Mouse (Mus musculus): ENCODE measurements around the gene Pi4kb. TPM values are rescaled to one million over a fixed set of nuclear protein-coding genes. Genes with fewer than 3 reads are reported as not detected.
"Not testable (repeated sequence)": the region's sequence is repeated elsewhere in the genome, so short reads cannot be mapped to it uniquely, and the experiment has no call there.

The Pi4kb gene
- polyA plus RNA-seq, 1 experiment = 11.3 TPM

DNA sequence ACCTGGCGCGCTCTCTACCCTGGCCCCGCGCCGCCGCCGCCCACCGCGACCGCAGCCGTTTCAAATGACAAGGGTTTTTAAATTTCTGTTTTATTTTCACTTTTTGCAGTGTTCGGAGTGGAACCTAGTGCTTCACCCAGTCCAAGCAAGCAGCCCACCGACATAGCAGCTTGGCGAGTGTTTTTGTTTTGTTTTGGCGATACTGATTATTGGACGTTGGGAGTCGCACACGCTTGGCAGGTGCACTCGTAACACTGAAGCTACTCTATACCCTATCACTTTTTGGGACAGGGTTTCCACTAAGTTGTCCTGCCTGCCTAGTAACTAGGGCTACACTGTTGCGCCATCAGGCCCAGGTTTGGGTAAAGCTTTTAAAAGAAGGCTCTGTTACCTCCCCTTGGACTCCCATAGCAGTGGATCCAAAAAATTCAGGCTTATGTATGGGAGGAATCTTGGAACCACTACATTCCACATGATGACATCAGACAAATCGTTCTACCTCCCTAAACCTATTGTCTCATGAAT, 42.1 kb downstream of the Pi4kb start:
- TF ChIP-seq POLR2A (IDR thresholded peaks at IDR 0.05; ENCODE audit: insufficient read depth, low read length) (no peak), CTCF (IDR thresholded peaks at IDR 0.05; ENCODE audit: low read depth, low read length) (no peak), EP300 (IDR thresholded peaks at IDR 0.05; ENCODE audit: insufficient read depth, low read depth, low read length) (no peak)
- peak overlapping the region; percentile 69 for H3K27ac ChIP-seq (ENCODE audit: insufficient read depth, low read length)
- no peaks in the 10 kb centered on the region for H3K27me3 ChIP-seq (ENCODE audit: control insufficient read depth, insufficient read depth, low read length, poor library complexity, severe bottlenecking)
- H3K4me3 ChIP-seq (ENCODE audit: low read depth, low read length) = peak overlapping the region; percentile 60
- H3K4me1 ChIP-seq (ENCODE audit: control insufficient read depth, insufficient read depth, low read length) = no peaks in the 10 kb centered on the region
- H3K9me3 ChIP-seq (replicated peaks; ENCODE audit: control insufficient read depth, insufficient read depth, low read length, poor library complexity, severe bottlenecking) = no peaks in the 10 kb centered on the region
- peak overlapping the region; percentile 70 for H3K9ac ChIP-seq (ENCODE audit: low read depth, poor library complexity, severe bottlenecking)
- peaks cover 6% of the 10 kb centered on the region for H3K36me3 ChIP-seq (ENCODE audit: control insufficient read depth, insufficient read depth, low read length, poor library complexity, severe bottlenecking)

DNA sequence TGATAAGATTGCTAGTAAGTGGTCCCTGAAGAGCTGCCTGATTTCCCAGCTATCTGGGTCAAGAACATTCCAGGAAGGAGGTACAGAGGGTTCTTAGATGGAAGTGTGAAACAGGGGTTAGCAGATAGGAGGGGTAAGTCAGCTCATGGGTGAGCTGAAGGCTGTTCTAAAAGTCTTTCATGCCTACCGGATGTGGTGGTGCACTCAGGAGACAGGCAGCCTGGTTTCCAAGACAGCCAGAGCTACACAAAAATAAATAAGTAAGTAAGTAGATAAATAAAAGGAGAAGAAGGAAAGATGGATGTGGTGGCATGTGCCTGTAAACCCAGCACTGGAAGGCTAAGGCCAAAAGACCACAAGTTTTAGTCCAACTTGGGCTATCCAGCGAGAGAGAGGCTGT, 44.2 kb downstream of the Pi4kb start:
- H3K27me3 ChIP-seq (ENCODE audit: control insufficient read depth, insufficient read depth, low read length, poor library complexity, severe bottlenecking) = no peaks in the 10 kb centered on the region
- no peaks in the 10 kb centered on the region for H3K4me1 ChIP-seq (ENCODE audit: control insufficient read depth, insufficient read depth, low read length)
- H3K36me3 ChIP-seq (ENCODE audit: control insufficient read depth, insufficient read depth, low read length, poor library complexity, severe bottlenecking) = no peaks in the 10 kb centered on the region
- no peaks in the 10 kb centered on the region for H3K9me3 ChIP-seq (replicated peaks; ENCODE audit: control insufficient read depth, insufficient read depth, low read length, poor library complexity, severe bottlenecking)
- H3K9ac ChIP-seq (ENCODE audit: low read depth, poor library complexity, severe bottlenecking) = no peak overlapping the region
- H3K27ac ChIP-seq (ENCODE audit: insufficient read depth, low read length) = no peak overlapping the region
- TF ChIP-seq CTCF (IDR thresholded peaks at IDR 0.05; ENCODE audit: low read depth, low read length) = no peak
- no peak for TF ChIP-seq POLR2A (IDR thresholded peaks at IDR 0.05; ENCODE audit: insufficient read depth, low read length)
- TF ChIP-seq EP300 (IDR thresholded peaks at IDR 0.05; ENCODE audit: insufficient read depth, low read depth, low read length) = no peak
- no peak overlapping the region for H3K4me3 ChIP-seq (ENCODE audit: low read depth, low read length)

DNA sequence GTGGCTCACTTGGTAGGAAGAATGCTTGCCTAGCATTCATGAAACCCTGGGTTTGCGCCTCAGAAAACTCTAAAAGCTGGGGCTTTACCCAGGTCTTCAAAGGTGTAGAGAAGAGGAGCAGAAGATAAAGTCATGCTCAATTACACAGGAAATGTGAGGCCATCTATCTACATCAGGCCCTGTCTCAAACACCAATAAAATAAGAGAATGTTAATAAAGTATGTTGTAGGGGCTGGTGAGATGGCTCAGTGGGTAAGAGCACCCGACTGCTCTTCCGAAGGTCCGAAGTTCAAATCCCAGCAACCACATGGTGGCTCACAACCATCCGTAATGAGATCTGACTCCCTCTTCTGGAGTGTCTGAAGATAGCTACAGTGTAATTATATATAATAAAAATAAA, 46.4 kb downstream of the Pi4kb start:
- H3K36me3 ChIP-seq (ENCODE audit: control insufficient read depth, insufficient read depth, low read length, poor library complexity, severe bottlenecking); H3K4me3 ChIP-seq (ENCODE audit: low read depth, low read length); H3K9me3 ChIP-seq (replicated peaks; ENCODE audit: control insufficient read depth, insufficient read depth, low read length, poor library complexity, severe bottlenecking); H3K9ac ChIP-seq (ENCODE audit: low read depth, poor library complexity, severe bottlenecking); H3K27ac ChIP-seq (ENCODE audit: insufficient read depth, low read length); H3K4me1 ChIP-seq (ENCODE audit: control insufficient read depth, insufficient read depth, low read length); H3K27me3 ChIP-seq (ENCODE audit: control insufficient read depth, insufficient read depth, low read length, poor library complexity, severe bottlenecking): not testable (repeated sequence)

DNA sequence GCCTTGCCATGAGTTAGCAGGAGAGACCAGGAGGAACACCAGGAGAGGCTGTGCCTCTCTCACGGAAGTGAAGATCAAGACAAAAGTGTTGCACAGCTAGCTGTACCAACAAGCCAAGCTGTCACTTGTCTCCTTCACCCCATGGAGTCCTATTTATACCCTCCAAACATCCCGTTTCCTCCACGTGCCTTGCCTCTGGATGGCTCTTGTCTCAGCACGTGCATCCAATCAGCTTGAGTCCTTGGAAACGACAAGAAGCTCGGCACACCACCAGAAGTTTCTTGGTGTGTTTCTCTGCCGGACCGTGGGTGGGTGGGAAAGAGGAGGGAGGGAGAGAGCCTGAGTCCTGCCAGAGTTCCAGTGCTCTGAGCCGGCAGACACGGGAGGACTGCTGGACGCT, 50.0 kb downstream of the Pi4kb start:
- Histone ChIP-seq H3K4me3 (ENCODE audit: low read depth, low read length) (no peak overlapping the region), H3K9me3 (replicated peaks; ENCODE audit: control insufficient read depth, insufficient read depth, low read length, poor library complexity, severe bottlenecking) (no peaks in the 10 kb centered on the region), H3K27me3 (ENCODE audit: control insufficient read depth, insufficient read depth, low read length, poor library complexity, severe bottlenecking) (no peaks in the 10 kb centered on the region), H3K27ac (ENCODE audit: insufficient read depth, low read length) (no peak overlapping the region), H3K9ac (ENCODE audit: low read depth, poor library complexity, severe bottlenecking) (no peak overlapping the region), H3K4me1 (ENCODE audit: control insufficient read depth, insufficient read depth, low read length) (no peaks in the 10 kb centered on the region), H3K36me3 (ENCODE audit: control insufficient read depth, insufficient read depth, low read length, poor library complexity, severe bottlenecking) (no peaks in the 10 kb centered on the region)
- TF ChIP-seq EP300 (IDR thresholded peaks at IDR 0.05; ENCODE audit: insufficient read depth, low read depth, low read length) = no peak
- TF ChIP-seq CTCF (IDR thresholded peaks at IDR 0.05; ENCODE audit: low read depth, low read length) = no peak
- no peak for TF ChIP-seq POLR2A (IDR thresholded peaks at IDR 0.05; ENCODE audit: insufficient read depth, low read length)

DNA sequence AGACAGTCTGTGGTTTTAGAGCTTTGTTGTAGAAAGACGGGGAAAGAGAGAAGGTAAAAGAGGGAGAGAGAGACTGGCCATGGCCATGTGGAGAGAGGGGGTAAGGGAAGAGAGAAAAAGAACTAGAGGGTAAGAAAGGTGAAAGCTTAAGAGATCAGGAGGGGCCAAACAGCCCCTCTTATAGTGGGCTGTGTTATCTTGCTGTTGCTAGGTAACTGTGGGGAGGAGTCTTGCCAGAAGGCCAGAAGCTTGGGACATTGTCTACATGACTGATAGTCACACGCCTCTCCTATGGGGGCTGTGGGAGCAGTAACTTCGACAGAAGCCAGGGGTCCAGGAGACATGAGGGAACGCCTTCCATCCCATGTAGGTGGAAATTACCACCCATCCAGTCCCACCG, 50.7 kb downstream of the Pi4kb start:
- Histone ChIP-seq H3K9ac (ENCODE audit: low read depth, poor library complexity, severe bottlenecking) (no peak overlapping the region), H3K4me3 (ENCODE audit: low read depth, low read length) (no peak overlapping the region)

DNA sequence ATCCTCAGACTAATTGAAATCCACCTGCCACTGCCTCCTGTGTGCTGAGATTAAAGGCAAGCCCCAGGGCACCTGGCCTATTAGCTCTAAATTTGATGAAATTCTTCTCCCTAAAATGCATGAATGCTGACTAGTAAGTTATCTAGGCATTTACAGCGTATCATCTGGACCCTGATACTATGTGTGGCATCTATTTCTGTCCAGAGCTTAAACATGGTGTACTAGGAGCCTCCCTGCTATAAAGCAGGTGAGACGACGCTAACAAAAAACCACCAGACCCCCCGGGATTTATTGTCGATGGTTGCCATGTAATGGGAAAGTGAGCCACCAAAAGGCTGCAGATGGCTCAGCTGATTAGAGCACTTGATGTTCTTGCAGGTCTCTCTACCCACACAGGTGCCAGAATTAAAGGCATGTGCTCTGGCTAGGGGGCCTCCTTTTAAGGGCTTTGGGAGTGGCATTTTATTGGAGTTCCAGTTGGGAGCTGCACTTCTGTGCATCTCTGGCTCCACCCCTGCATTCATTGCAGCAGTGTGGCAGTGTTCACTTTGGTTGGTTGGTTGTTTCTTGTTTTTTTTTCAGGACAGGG, 52.6 kb downstream of the Pi4kb start:
- TF ChIP-seq POLR2A (IDR thresholded peaks at IDR 0.05; ENCODE audit: insufficient read depth, low read length) (no peak), EP300 (IDR thresholded peaks at IDR 0.05; ENCODE audit: insufficient read depth, low read depth, low read length) (no peak), CTCF (IDR thresholded peaks at IDR 0.05; ENCODE audit: low read depth, low read length) (no peak)
- Histone ChIP-seq H3K9me3 (replicated peaks; ENCODE audit: control insufficient read depth, insufficient read depth, low read length, poor library complexity, severe bottlenecking) (no peaks in the 10 kb centered on the region), H3K4me1 (ENCODE audit: control insufficient read depth, insufficient read depth, low read length) (no peaks in the 10 kb centered on the region), H3K27me3 (ENCODE audit: control insufficient read depth, insufficient read depth, low read length, poor library complexity, severe bottlenecking) (no peaks in the 10 kb centered on the region), H3K9ac (ENCODE audit: low read depth, poor library complexity, severe bottlenecking) (no peak overlapping the region), H3K27ac (ENCODE audit: insufficient read depth, low read length) (no peak overlapping the region), H3K4me3 (ENCODE audit: low read depth, low read length) (no peak overlapping the region), H3K36me3 (ENCODE audit: control insufficient read depth, insufficient read depth, low read length, poor library complexity, severe bottlenecking) (peaks cover 13% of the 10 kb centered on the region)

More for the DNA sequence above, 50.7 kb downstream of the Pi4kb start:
- Histone ChIP-seq H3K27ac (ENCODE audit: insufficient read depth, low read length) (no peak overlapping the region), H3K4me1 (ENCODE audit: control insufficient read depth, insufficient read depth, low read length) (no peaks in the 10 kb centered on the region), H3K9me3 (replicated peaks; ENCODE audit: control insufficient read depth, insufficient read depth, low read length, poor library complexity, severe bottlenecking) (no peaks in the 10 kb centered on the region), H3K36me3 (ENCODE audit: control insufficient read depth, insufficient read depth, low read length, poor library complexity, severe bottlenecking) (no peaks in the 10 kb centered on the region), H3K27me3 (ENCODE audit: control insufficient read depth, insufficient read depth, low read length, poor library complexity, severe bottlenecking) (no peaks in the 10 kb centered on the region)
- no peak for TF ChIP-seq CTCF (IDR thresholded peaks at IDR 0.05; ENCODE audit: low read depth, low read length)
- TF ChIP-seq POLR2A (IDR thresholded peaks at IDR 0.05; ENCODE audit: insufficient read depth, low read length) = no peak
- TF ChIP-seq EP300 (IDR thresholded peaks at IDR 0.05; ENCODE audit: insufficient read depth, low read depth, low read length) = no peak

All from ES-Bruce4 (cell line).